Mouse (Mus musculus): ENCODE data around the gene Tigd4.
"Not testable (repeated sequence)": the region's sequence is repeated elsewhere in the genome, so short reads cannot be mapped to it uniquely, and the experiment has no call there.

Gene Tigd4

DNA sequence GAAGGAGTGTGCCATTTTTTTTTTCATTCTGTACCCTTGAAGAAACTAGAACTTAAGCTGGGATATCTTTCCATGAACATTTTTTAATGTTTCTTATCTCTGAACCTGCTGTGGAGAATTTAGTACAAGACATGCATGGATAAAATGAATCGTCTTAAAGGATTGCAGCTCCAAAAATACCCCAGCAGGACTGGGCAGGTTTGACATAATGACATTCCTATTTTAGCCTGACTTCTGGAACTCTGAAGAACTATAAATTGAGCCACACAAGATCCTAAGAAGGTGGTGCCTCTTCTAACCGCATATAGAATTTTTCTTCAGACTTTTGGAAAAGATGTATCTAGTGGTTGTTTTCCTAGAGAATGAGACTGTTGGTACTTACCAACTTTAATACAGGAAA is at the start of gene Tigd4:
Gene Tigd4, plus strand, starts transcription at position 301 of the 400 bp plus-strand sequence.
- no peak for DNase-seq (ENCODE audit: low read depth)

DNA sequence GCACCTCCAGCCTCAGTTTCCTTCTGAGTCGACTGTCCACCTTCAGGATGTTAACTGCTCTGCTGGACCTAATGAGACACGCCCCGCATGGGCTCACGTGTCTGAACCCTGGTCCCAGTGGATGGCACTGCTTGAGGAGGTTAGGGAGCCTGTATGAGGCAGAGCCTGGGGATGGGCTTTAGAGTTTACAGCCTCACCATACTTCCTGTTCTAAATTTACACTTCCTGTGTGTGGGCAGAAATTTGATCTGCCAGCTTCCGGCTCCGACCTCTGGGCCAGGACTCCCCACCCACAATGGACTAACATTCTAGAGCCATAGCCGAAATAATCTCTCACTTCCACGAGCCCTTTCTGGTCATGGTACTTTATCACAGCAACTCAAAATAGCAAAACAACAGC is 46.2 kb upstream of the Tigd4 start:
- no peak for DNase-seq (ENCODE audit: low read depth)

DNA sequence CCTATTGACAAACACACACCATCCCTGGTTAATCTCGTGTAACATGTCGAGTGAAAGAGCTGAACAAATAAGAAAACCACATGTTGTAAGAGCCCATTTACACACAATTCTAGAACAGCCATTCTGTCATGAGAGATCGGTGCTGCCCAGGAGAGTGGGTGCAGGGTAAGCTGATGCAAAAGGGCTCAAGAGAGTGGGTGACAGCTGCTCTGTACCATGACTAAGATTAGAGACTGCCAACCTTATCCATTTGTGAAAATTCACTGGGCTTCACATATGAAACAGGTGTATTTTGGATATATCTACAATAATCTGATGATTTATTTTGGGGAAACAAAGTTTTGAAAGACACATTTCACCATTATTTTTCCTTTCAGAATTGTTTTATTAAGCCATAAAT is 37.6 kb upstream of the Tigd4 start:
- DNase-seq (ENCODE audit: low read depth) = no peak

DNA sequence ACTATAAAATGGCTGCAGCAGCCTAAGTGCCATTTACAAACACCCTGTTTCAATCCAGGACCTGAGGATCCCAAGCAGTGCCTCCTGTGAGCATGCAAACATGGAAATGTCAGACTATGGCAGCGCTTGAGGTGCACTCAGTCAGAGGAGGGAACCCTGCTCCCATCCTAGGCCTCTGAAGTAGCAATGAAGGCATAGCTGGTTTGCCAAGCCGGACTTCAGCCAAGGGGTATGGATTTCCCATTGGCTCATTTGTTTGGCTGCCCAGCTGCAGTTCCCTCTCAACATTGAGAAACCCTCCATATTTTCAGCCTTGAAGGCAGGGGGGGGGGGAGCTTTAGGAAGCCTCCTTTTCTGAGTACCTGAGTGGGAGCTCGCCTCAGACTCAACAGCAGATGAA is 35.1 kb upstream of the Tigd4 start:
- no peak for DNase-seq (ENCODE audit: low read depth)

DNA sequence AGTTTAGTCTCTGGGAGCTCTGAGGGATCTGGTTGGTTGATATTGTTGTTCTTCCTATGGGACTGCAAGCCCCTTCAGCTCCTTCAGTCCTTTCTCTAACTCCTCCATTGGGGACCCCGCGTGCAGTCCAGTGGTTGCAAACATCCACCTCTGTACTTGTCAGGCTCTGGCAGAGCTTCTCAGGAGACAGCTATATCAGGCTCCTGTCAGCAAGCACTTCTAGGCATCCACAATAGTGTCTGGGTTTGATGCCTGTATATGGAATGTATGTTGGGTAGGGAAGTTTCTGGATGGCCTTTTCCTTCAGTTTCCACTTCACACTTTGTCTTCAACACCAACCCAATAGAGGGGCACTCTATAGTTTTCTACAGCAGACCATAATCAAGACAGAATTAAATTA is 30.5 kb upstream of the Tigd4 start:
- not testable (repeated sequence) for DNase-seq (ENCODE audit: low read depth)

DNA sequence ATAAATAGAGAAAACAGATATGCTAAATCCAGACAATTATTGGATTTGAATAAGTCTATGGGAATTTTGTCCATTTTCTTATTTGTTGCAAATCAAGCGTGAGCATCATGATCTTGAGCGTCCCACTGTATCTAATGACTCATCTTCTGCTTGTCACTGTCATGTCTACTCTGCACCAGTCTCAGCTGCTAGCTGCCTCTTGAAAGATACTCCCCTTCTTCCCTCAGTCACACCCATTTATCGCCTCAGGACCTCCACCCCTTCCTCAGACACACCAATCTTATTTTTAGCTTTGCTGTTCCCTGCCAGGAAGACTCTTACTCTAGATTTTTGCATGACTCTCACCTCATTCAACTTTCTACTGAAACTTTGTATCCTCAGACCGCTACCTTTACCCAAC is 30.0 kb upstream of the Tigd4 start:
- no peak for DNase-seq (ENCODE audit: low read depth)

DNA sequence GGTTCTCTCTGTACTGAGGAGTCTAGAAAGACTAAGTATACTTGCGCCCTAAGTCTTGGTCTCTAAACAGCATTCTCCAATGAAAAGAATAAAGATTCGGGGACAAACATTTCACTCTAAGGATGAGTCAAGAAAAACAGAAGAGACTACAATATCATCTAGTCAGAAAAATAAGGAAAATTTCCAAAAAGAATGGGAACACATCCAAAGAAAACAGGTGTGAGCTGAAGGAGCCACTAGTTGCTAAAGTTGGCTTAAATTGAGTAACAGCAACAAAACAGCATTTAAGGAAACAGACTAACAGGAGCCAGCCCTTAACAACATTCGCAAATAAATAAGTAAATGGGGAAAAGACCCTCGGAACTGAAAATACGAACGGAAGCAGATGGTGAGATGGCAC is 24.8 kb upstream of the Tigd4 start:
- DNase-seq (ENCODE audit: low read depth) = no peak

DNA sequence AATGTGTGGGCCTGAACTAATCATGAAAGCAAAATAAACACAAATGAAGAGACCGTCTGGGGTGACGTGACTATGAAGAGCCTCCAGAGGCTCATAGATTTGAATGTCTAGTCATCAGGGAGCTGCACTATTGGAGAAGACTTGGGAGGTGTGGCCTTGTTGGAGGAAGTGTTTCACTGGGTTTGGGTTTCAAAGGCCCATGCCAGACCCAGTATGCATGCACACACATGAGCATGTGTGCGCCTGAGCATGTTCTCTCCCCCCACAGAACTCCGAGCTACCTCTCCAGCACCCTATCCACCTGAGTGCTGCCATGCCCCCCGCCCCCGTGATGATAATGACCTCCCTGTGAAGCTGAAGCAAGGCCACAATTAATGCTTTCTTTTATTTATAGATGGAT is 23.8 kb upstream of the Tigd4 start:
- no peak for DNase-seq (ENCODE audit: low read depth)

DNA sequence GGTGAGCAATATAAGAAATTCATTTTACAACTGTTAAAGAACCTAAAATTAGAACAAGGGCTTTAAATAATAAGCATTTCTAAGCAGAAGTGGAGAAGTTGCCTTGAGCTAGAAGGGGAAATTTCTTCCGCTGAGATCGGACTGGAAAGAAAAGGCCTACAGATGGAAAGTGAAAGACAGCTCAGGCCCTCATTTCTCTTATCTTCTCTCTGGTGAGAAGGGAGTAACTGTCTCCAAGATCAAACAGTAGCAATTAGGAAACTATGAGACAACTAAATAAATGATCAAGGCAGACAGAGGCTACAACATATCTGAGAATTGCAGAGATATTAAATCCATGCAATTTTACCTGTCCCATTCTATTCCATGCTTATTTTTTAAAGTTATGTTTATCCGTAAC is 22.9 kb upstream of the Tigd4 start:
- no peak for DNase-seq (ENCODE audit: low read depth)

DNA sequence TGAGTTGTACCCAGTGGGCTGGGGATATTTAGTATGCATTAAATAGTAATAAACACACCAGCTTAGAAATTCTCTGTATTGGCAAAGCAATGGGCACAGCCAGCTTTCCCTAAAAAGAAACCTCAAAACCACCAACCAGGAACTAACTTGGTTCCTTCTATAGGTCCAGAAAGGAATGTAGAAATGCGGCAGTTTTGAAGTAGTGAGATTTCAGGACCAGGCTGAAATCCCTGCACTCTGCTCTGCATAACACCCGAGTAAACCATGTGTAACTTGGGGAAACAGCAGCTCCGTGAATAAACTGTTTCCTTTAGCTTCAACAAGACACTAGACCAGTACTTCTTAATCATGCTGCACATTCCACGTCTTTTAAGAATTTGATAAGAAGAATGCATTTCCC is 12.7 kb upstream of the Tigd4 start:
- DNase-seq (ENCODE audit: low read depth) = no peak

DNA sequence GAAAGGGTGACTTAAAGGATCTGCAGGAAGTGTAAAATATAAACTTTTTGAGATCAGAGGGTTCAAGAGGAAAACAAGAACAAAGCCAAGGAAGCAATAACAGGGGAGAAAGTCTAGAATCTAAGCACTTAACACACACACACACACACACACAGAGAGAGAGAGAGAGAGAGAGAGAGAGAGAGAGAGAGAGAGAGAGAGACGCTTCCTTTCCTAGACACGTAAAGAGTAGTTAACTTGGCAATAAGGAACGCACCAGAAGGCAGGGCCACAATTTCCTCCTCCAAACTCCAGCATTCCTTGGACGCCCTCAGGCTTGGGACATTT is 11.7 kb upstream of the Tigd4 start:
- no peak for DNase-seq (ENCODE audit: low read depth)

DNA sequence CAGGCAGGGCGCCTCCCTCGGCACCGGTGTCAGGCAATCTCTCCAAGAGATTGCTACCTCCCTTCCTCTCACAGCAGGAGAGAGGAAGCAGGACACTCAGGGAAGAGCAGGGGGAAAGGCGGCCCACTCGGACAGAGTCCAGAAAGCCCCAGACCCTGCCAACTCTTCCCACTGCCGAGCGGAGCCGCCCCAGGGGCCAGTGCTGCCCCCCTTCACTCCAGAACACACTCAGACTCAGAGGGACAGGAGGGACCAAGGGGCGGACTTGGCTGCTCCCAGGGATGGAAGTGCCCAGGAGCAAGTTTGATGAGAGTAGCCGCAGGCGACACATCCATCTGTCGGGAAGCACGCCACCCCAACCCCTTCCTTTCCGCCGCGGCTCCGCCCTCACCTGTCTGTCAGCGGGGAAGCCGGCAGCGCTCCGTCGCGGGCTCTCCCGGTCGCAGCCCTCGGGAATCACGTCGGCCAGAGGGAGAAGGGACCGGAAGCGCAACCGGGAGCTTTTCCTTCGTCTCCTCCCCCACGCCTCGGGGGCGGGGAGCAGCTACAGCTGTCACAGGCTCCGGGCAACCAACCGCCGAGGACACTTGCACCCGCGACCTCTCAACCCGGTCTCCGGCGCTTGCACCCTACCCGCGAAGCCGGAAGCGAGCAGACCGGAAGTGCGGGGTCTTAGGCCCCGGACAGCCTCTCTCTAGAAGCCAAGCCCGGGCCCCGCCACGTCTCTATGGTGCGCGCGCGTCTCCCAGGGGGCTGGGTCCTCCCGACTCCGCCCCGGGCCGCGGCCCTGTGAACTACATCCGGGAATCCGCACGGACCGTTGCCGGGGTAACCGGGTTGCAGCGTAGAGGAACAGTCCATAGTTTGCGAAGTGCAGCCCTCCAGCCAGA is 11.1 kb upstream of the Tigd4 start, which contains the start of gene Arfip1:
Gene Arfip1, minus strand, starts transcription at position 603 of the 890 bp plus-strand sequence.
- peak; percentile 81 for DNase-seq (ENCODE audit: low read depth)

DNA sequence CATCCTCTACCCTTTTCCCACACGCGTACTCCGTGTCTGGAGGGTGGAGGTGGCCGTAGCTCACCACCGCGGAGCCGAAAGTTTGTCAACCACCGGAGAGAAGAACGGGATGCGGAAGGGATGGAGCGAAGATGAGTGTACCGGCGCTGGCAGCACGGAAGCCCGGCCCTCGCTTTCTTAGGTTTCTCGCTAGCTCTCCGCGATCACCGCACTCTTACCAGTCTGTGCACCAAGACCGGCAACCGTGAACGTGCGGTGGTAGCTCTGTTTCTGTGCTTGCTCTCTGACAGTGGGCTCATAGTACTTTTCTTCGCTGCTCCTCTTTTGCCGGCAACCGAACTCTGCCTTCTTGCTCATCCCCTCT is 10.5 kb upstream of the Tigd4 start:
- DNase-seq (ENCODE audit: low read depth) = no peak

DNA sequence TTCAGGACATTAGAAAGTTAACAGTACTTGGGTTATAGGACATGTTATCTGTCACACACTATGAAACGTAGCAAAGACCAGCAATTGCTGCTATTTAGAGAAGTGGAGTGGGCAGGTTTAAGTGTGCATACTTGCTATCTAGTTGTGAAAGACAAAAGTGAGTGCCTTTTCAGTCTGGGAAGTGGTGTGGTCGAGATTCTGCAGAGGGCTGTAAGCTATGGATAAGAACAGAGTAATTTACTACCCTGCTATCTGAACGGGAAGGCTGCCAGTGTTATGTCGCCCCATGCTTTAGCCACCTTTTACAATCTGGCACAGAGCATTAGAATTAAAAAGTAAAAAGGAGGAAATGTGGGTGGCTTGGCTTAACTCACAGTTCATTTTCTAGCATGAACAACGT is 6.6 kb upstream of the Tigd4 start:
- no peak for DNase-seq (ENCODE audit: low read depth)

DNA sequence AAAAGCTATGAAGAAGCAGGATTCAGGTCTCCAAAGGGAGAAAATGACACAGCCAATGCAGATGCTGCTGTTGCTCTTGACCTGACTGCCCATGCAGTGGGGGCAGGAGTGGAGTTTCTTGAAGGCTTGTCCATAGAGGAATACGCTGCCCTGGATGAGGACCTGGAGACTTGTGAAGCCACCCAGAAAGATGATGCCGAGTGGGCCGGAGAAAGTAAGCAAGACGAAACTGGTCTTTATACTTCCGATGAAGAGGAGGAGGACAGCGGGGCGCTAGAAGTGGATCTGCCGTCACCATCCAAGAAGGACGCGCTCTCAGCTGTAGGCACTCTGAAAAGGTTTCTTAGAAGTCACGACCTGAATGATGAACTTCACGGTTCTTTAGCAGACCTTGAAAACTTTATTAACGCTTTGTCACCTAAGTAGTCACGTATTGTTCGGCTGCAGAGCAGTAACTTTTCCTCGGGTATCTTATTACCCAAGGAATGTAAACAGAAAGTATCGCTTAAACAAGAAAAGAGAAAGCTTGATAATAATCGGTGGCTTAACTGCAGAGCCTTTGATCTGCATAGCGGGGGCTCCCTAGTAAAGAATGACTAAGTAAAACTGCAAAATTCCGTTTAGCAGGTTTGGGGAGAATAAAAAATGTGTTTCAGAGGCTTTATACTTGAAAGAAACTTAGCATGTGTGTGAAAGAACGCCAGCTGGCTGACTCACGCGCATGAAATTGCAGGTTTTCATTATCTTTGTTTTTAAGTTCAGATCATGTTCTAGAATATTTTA is 1.7 kb downstream of the Tigd4 start:
- DNase-seq (ENCODE audit: low read depth) = no peak

DNA sequence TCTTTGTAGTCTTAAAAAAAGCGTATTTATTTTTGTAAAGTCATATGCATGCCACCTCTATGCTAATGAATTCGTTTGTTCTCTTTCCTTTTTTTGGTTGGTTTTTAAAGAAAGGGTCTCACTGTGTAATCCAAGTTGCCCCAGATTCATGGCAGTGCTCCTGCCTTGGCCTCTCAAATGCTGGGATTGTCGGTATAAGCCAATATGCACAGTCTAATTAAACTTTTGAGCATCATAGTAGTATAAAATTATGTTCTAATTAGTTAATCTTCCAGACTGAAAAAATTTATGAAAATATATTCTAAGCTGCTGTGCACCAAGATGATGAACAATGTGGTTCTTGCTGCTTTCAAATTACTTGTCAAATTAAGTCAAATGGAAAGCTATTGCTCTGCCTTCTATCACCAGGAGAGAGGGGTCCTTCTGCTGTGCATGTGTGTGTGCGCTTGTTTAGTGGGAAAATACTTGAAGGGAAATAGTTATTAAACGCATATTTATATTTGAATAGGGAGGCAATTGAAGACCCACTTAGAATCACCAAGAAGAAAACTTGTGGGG is 2.4 kb downstream of the Tigd4 start:
- DNase-seq (ENCODE audit: low read depth) = no peak

DNA sequence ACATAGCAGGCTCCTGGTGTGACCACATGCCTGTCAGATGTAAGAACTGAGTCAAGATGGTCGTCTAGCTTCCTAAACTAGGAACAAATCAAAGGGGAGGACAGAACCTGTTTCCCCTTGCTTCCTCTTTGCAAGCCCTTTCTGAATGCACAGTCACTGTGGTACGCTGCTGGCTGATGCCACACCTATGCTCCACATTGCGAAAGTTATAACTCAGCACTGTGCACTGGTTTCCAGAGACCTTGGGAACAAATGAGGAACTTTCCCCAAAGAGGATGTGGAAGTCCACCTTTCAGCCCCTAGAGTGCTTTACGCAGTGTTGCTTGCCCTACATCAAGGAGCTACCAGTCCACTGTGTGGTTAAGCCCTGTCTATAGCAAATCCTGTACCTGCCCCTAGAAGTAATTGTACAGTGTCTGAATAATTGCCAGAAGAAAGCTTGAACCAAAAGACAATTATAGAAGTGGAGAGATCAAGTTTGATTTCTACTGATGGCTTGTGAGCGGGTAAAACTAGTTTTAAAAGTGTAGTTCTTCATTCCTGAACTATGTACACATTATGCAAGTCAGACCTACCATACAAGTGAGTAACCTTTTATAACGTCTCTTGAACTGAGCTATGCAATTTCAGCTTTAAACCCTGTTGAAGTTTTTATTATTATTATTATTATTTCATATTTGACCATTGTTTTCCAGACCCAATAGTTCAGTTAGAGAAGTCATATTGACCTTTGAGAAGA is 4.8 kb downstream of the Tigd4 start:
- no peak for DNase-seq (ENCODE audit: low read depth)

DNA sequence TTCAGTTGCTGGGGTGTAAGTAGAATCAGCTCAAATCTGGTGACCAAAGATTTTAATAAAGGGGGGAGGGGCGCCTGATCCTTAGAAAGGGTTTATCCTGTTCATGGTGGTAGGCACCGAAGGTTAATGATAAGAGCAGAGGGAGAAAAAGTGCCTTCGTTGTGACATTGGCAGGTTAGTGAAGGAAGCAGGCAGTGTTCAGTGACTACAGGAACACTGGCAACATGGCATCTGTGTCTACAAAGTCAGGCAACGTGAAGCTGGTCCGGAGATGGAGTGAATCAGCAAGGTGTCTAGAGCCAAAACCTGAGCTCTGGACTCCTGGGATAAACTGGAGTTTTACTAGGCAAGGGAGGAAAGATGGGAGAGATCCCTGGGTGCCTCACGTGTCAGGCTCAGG is 5.4 kb downstream of the Tigd4 start:
- no peak for DNase-seq (ENCODE audit: low read depth)

DNA sequence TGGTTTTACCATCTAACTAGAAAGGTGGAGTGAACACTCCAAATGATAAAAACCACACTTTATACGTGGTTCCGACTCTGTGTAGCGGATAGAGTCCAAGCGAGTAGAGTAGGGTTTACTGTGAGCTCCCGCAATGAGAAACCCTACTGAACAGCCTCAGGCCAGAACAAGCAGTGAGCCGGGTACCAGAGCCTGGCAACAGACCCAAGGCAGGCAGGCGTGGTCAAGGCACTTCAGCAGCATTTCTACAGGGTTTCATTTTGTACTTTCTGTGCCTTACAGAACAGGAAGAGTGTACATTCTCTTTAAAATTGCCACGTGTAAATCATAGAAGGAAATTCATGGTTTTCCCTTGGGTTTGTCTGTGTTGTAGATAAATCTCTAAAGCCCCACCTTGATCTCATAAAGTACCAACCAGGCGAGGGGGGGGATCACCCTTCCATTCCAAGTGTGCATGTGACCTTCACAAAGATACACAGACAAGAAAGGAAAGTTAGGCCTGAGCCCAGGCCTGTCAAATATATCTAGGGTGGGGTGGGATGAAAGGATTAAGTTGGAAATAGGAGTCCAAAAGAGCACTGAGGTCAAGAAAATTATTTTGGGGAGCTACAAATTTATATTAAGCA is 8.6 kb downstream of the Tigd4 start:
- DNase-seq (ENCODE audit: low read depth) = no peak

DNA sequence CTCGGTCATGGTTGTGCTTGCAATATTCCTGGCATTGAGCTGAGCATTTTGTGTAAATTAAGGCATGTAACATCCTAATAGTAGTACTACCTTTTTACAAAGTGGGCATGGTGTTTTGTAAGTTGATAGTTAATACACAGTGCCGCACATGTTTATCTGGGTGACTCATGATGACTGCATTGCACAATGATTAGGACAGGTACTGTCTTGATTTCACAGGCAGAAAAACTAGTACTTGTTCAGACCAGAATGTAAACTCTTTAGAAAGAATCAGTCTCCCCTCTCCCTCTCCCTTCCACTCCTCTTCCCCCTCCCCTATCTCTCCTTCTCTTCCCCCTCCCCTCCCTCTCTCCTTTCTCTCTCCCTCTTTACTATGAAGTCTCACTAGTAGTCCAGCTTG is 9.4 kb downstream of the Tigd4 start:
- DNase-seq (ENCODE audit: low read depth) = no peak

DNA sequence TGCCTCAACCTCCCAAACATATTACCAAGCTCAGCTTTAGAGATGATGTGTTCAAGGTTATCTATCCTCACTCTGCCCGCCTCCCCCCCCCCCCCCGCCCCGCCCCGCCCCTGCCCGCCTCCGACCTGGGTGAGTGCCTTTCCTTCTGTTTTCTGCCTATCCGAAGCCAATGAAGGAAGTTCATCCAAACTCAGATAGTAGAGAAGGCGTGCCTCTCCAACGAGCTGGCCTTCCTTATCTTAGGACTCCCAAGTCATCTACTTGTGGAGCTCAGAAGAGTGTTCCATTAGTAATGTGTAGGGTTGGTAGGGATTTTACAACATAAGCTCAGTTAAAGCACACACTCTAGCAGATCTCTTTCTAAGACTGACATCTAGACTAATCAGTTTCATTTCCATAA is 9.8 kb downstream of the Tigd4 start:
- no peak for DNase-seq (ENCODE audit: low read depth)

DNA sequence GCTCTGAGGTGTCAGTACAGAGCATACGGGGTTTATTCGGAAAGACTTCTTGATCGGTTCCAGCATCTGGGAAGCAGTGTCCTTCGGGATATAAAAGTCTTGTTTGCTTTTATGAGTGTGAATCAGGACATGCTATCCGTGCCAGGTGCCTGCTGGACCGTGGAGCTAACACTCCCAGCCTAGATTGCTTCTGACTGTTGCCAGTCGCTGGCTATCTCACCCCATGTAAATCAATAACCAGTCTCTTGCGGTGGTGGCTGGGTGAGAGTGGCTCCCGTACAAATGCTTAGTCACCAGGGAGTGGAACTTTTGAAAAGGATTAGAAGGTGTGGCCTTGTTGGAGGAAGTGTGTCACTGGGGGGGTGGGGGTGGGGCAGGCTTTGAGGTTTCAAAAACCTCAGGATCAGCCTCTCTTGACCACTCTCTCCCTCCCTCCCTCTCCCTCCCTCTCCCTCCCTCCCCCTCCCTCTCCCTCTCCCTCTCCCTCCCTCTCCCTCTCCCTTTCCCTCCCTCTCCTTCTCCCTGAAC is 16.9 kb downstream of the Tigd4 start:
- DNase-seq (ENCODE audit: low read depth) = no peak

All from fibroblast of lung, adult 2 months (primary cell).